Mouse (Mus musculus): Measurements from ENCODE around the gene Tssk4. TPM values are rescaled to one million over a fixed set of nuclear protein-coding genes. Genes with fewer than 3 reads are reported as not detected.
A peak's percentile ranks its signal among the peaks of the same experiment; 100 is the strongest.

The Tssk4 gene
- polyA plus RNA-seq, 1 experiment from 2014 or later: 0.31 TPM

- no peak overlapping the region for H3K27ac ChIP-seq (replicated peaks)
- H3K9me3 ChIP-seq: no peaks in the 10 kb centered on the region
- no peak overlapping the region for H3K9ac ChIP-seq
- H3K4me1 ChIP-seq (replicated peaks): no peaks in the 10 kb centered on the region
- WGBS: 90% methylated on average over 7 of the region's 7 CpGs
- no peak for ATAC-seq (ENCODE audit: low read depth)
- no peak overlapping the region for H3K4me3 ChIP-seq
- no peaks in the 10 kb centered on the region for H3K27me3 ChIP-seq
- H3K36me3 ChIP-seq: no peaks in the 10 kb centered on the region; the same call in 1 of the 2 replicates
- H3K4me2 ChIP-seq: no peak overlapping the region
Observed at GRCm38 (mm10) chr14:55651528-55651927, 1.5 kb downstream of the Tssk4 start.

GRCm38 (mm10) chr14:55656935-55657334, 7.0 kb downstream of the Tssk4 start:
- Histone ChIP-seq H3K9me3 (no peaks in the 10 kb centered on the region), H3K36me3 (peaks cover 25% of the 10 kb centered on the region), H3K9ac (no peak overlapping the region), H3K4me2 (no peak overlapping the region), H3K27ac (replicated peaks) (no peak overlapping the region), H3K4me1 (replicated peaks) (peaks cover 16% of the 10 kb centered on the region), H3K4me3 (no peak overlapping the region), H3K27me3 (no peaks in the 10 kb centered on the region)
- 92% methylated on average over 3 of the region's 3 CpGs for WGBS
- ATAC-seq (ENCODE audit: low read depth): no peak

- H3K4me2 ChIP-seq: no peak overlapping the region
- no peak for ATAC-seq (ENCODE audit: low read depth)
- no peak overlapping the region for H3K27ac ChIP-seq (replicated peaks)
- H3K9me3 ChIP-seq: no peaks in the 10 kb centered on the region
- H3K27me3 ChIP-seq: no peaks in the 10 kb centered on the region
- H3K4me3 ChIP-seq: no peak overlapping the region
- peaks cover 35% of the 10 kb centered on the region for H3K36me3 ChIP-seq
- H3K9ac ChIP-seq: no peak overlapping the region
- 96% methylated on average over 5 of the region's 5 CpGs for WGBS
- peaks cover 16% of the 10 kb centered on the region for H3K4me1 ChIP-seq (replicated peaks)
Observed at GRCm38 (mm10) chr14:55658011-55658410, 8.0 kb downstream of the Tssk4 start.

GRCm38 (mm10) chr14:55659960-55660573, 10.1 kb downstream of the Tssk4 start, which contains the start of gene Mdp1:
Gene Mdp1 (minus strand): TSS chr14:55660508.
- peak; percentile 94 for ATAC-seq (ENCODE audit: low read depth)
- Histone ChIP-seq H3K36me3 (peaks cover 43% of the 10 kb centered on the region), H3K27ac (replicated peaks) (peak within 1 kb of the TSS; percentile 86), H3K4me2 (peak within 1 kb of the TSS; percentile 68), H3K27me3 (no peaks in the 10 kb centered on the region), H3K4me1 (replicated peaks) (peaks cover 16% of the 10 kb centered on the region), H3K4me3 (peak within 1 kb of the TSS; percentile 71), H3K9me3 (no peaks in the 10 kb centered on the region), H3K9ac (peak within 1 kb of the TSS; percentile 83)
- under 1% methylated on average over 39 of the region's 39 CpGs for WGBS

- Histone ChIP-seq H3K27me3 (no peaks in the 10 kb centered on the region), H3K27ac (replicated peaks) (no peak overlapping the region), H3K4me3 (peak overlapping the region; percentile 71), H3K36me3 (peaks cover 43% of the 10 kb centered on the region), H3K4me2 (peak overlapping the region; percentile 68), H3K9me3 (no peaks in the 10 kb centered on the region), H3K4me1 (replicated peaks) (peaks cover 16% of the 10 kb centered on the region), H3K9ac (no peak overlapping the region)
- ATAC-seq (ENCODE audit: low read depth): peak; percentile 24; the same call in 1 of the 2 replicates
- 48% methylated on average over 2 of the region's 2 CpGs for WGBS
Observed at GRCm38 (mm10) chr14:55660636-55661035, 10.7 kb downstream of the Tssk4 start.

GRCm38 (mm10) chr14:55671486-55671832, 21.5 kb downstream of the Tssk4 start:
- Histone ChIP-seq H3K27ac (replicated peaks) (peak overlapping the region; percentile 87), H3K27me3 (no peaks in the 10 kb centered on the region), H3K36me3 (peaks cover 29% of the 10 kb centered on the region), H3K4me1 (replicated peaks) (peaks cover 31% of the 10 kb centered on the region), H3K4me3 (peak overlapping the region; percentile 72), H3K4me2 (peak overlapping the region; percentile 77), H3K9me3 (no peaks in the 10 kb centered on the region), H3K9ac (peak overlapping the region; percentile 83)
- ATAC-seq (ENCODE audit: low read depth): peak; percentile 72
- WGBS: 1% methylated on average over 12 of the region's 12 CpGs

GRCm38 (mm10) chr14:55671833-55672740, 22.1 kb downstream of the Tssk4 start, which contains the start of the genes Gmpr2 and Nedd8:
Gene Gmpr2 (plus strand): TSS chr14:55671941.
Gene Nedd8 (minus strand): TSS chr14:55672124.
- 1% methylated on average over 38 of the region's 38 CpGs for WGBS
- Histone ChIP-seq H3K36me3 (peaks cover 30% of the 10 kb centered on the region), H3K4me1 (replicated peaks) (peaks cover 31% of the 10 kb centered on the region), H3K4me2 (peak within 1 kb of the TSS; percentile 77), H3K27me3 (no peaks in the 10 kb centered on the region), H3K9me3 (no peaks in the 10 kb centered on the region), H3K9ac (peak within 1 kb of the TSS; percentile 83), H3K4me3 (peak within 1 kb of the TSS; percentile 72), H3K27ac (replicated peaks) (peak within 1 kb of the TSS; percentile 87)
- ATAC-seq (ENCODE audit: low read depth): peak; percentile 98

GRCm38 (mm10) chr14:55672741-55673060, 22.7 kb downstream of the Tssk4 start:
- Histone ChIP-seq H3K9me3 (no peaks in the 10 kb centered on the region), H3K36me3 (peaks cover 36% of the 10 kb centered on the region), H3K9ac (peak overlapping the region; percentile 83), H3K4me2 (peak overlapping the region; percentile 77), H3K27ac (replicated peaks) (no peak overlapping the region), H3K4me3 (peak overlapping the region; percentile 72), H3K27me3 (no peaks in the 10 kb centered on the region), H3K4me1 (replicated peaks) (peaks cover 31% of the 10 kb centered on the region)
- 82% methylated on average over 7 of the region's 7 CpGs for WGBS
- no peak for ATAC-seq (ENCODE audit: low read depth)

GRCm38 (mm10) chr14:55677615-55678014, 27.6 kb downstream of the Tssk4 start:
- H3K4me3 ChIP-seq: no peak overlapping the region
- peaks cover 19% of the 10 kb centered on the region for H3K4me1 ChIP-seq (replicated peaks)
- no peak overlapping the region for H3K27ac ChIP-seq (replicated peaks)
- H3K27me3 ChIP-seq: no peaks in the 10 kb centered on the region
- peaks cover 52% of the 10 kb centered on the region for H3K36me3 ChIP-seq
- no peak for ATAC-seq (ENCODE audit: low read depth)
- H3K9me3 ChIP-seq: no peaks in the 10 kb centered on the region
- no peak overlapping the region for H3K9ac ChIP-seq
- no peak overlapping the region for H3K4me2 ChIP-seq
- 88% methylated on average over 4 of the region's 4 CpGs for WGBS

GRCm38 (mm10) chr14:55681160-55682117, 31.5 kb downstream of the Tssk4 start, which contains the start of gene Tinf2:
Gene Tinf2 (minus strand): TSS chr14:55681820.
- peak; percentile 99 for ATAC-seq (ENCODE audit: low read depth)
- Histone ChIP-seq H3K9me3 (no peaks in the 10 kb centered on the region), H3K9ac (peak within 1 kb of the TSS; percentile 78), H3K27ac (replicated peaks) (peak within 1 kb of the TSS; percentile 79), H3K4me3 (peak within 1 kb of the TSS; percentile 81), H3K4me2 (peak within 1 kb of the TSS; percentile 92), H3K27me3 (no peaks in the 10 kb centered on the region), H3K36me3 (peaks cover 38% of the 10 kb centered on the region), H3K4me1 (replicated peaks) (peaks cover 14% of the 10 kb centered on the region)
- WGBS: under 1% methylated on average over 66 of the region's 66 CpGs

- H3K9ac ChIP-seq: peak overlapping the region; percentile 61
- WGBS: 24% methylated on average over 3 of the region's 3 CpGs
Observed at GRCm38 (mm10) chr14:55682118-55682493, 32.1 kb downstream of the Tssk4 start.

More at GRCm38 (mm10) chr14:55682118-55682493, 32.1 kb downstream of the Tssk4 start:
- no peaks in the 10 kb centered on the region for H3K27me3 ChIP-seq
- peak overlapping the region; percentile 92 for H3K4me2 ChIP-seq
- H3K9me3 ChIP-seq: no peaks in the 10 kb centered on the region
- peak overlapping the region; percentile 79; the same call in 1 of the 2 replicates for H3K27ac ChIP-seq (replicated peaks)
- H3K36me3 ChIP-seq: peaks cover 31% of the 10 kb centered on the region
- ATAC-seq (ENCODE audit: low read depth): peak; percentile 40; the same call in 1 of the 2 replicates
- peaks cover 14% of the 10 kb centered on the region for H3K4me1 ChIP-seq (replicated peaks)
- peak overlapping the region; percentile 81 for H3K4me3 ChIP-seq
